Mouse (Mus musculus) adrenal gland, postnatal 25 days (tissue): ENCODE data around the gene 5730455P16Rik. TPM values are rescaled to one million over a fixed set of nuclear protein-coding genes. Genes with fewer than 3 reads are reported as not detected.
"Not testable (repeated sequence)": the region's sequence is repeated elsewhere in the genome, so short reads cannot be mapped to it uniquely, and the experiment has no call there.

Experiments
- DNase-seq: peaks from one replicate; pipeline ENCODE4 v3.0.0; 2021; ENCODE audit warnings: mixed read lengths
- long read RNA-seq: library from polyadenylated mRNA; stranded (forward); transcript quantifications from one replicate; pipeline ENCODE4 v2.0.0, GENCODE M21; 2021
- total RNA-seq: library from RNA; stranded (reverse); gene quantifications from 2 replicates; pipeline ENCODE4 v1.2.3, GENCODE M21; 2021

5730455P16Rik gene
- total RNA-seq, result 21.0 and 23.3 TPM in 2 replicates
- long read RNA-seq, full-length matches to known transcripts, result 23 of 36 reads
- long read RNA-seq, partial matches to known transcripts, result 1 of 36 reads
- long read RNA-seq, other reads (novel, unspliced or antisense), result 12 of 36 reads

DNA sequence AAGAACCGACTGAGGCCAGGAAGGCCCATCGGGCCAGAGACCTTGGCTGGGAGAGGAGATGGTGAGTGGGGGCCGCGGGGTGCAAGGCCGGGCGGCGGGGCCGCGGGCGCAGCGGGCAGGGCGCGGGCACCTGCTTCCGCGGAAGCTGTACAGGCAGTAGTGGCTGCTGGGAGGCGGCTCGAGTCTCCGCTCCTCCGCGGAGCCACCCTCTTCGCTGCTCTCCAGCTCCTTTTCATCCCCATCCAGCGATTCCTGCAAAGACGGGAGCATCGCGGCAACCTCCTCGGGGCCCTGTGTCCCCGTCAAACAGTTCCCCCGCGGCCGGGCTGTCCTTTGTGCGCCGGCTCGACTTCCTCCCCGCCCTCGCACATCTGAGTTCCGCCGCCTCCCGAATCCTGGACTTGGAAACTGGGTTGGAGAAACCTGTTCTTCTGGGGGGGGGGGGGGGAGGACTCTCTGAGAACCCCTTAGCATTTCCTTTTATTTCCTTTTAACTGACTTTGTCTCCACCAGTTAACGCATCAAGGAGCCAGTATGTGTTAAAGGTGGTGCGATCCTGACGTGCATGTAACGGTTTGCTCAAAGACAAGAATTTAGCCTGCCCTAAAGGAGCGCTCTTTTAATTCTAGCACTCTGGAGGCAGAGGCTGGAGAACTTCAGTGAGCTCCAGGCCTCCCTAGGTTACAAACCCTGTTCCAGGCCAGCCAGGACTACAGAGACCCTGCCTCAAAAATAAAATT lies at the start of gene 5730455P16Rik:
5730455P16Rik (minus strand) TSS at position 323 of the 740 bp plus-strand sequence.
- peak; percentile 86 for DNase-seq

DNA sequence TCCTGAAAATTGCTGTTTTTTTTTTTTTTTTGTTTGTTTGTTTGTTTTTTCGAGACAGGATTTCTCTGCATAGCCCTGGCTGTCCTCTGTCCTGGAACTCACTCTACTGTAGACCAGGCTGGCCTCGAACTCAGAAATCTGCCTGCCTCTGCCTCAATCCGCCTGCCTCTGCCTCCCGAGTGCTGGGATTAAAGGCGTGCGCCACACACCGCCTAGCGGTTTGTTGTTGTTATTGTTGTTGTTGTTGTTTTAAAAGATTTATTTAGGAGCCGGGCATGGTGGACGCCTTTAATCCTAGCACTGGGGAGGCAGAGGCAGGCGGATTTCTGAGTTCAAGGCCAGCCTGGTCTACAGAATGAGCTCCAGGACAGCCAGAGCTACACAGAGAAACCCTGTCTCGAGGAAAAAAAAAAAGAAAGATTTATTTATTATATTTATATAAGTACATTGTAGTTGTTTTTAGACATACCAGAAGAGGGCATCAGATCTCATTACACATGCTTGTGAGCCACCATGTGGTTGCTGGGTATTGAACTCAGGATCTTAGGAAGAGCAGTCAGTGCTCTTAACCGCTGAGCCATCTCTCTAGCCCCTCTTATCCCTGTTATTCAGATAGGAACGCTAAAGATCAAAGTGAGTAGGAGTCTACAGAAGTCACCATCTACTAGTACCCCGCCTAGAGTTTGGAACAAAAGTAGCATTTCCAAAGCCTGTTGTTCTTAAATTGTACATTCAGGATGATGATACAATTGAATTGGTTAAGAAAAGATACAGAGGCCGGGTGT lies 48.4 kb upstream of the 5730455P16Rik start:
- DNase-seq, result not testable (repeated sequence)

DNA sequence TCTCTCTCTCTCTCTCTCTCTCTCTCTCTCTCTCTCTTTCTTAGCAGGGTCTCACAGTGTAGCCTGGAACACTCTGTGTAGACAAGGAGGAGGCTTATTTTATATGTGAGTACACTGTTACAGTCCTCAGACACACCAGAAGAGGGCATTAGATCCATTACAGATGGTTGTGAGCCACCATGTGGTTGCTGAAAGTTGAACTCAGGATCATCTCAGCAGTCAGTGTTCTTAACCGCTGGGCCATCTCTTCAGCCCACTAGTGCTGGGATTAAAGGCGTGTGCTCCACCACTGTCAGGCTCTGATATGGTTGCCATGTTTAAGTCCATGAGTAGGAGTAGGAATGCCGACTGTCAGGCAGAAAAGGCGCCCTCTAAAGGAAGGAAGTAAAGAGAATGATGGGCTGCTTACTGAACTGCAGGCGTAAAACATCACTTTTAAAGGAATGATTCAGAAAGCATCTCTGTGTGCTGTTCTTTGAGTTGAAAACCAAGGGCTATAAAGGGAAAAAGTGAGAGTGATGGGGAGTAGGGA lies 47.5 kb upstream of the 5730455P16Rik start:
- DNase-seq, result no peak

DNA sequence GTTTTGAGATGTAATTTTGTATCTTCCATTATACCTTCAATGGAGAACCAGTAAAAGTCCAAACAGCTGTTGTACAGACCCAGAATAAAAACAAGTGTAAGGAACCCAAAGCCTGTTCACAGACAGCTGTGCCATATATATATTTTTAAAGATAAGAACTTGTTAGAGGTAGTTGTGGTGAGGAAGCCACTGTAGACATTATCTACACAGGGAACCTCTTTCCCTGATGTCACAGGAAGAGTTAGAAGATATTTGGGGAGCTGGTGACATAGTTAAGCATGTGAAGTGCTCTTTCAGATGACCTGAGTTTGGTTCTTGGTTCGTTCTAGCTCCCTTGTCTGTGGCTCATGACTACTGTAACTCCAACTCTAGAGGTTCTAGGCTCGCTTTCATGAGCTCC lies 46.9 kb upstream of the 5730455P16Rik start:
- no peak for DNase-seq

DNA sequence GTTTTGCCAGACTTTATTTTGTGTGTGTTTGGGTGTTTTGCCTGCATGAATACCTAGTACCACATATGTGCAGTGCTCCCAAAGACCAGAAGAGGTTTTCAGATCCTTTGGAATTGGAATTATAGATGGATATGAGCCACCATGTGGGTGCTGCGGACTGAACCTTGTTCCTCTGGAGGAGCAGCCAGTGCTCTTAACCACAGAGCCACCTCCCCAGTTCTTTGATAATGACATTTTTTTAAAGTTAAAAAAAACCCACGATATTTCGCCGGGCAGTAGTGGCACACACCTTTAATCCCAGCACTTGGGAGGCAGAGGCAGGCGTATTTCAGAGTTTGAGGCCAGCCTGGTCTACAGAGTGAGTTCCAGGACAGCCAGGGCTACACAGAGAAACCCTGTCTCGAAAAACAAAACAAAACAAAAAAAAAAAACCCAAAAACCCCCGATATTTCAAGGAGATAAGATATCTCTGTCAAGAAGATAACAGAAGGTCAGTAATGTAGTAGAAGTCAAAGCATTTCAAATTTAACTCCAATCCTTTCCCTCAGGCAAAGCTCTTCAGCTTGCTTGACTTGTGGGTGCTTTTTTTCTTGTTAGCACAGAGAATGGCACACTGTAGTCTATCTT lies 43.7 kb upstream of the 5730455P16Rik start:
- DNase-seq, result no peak

DNA sequence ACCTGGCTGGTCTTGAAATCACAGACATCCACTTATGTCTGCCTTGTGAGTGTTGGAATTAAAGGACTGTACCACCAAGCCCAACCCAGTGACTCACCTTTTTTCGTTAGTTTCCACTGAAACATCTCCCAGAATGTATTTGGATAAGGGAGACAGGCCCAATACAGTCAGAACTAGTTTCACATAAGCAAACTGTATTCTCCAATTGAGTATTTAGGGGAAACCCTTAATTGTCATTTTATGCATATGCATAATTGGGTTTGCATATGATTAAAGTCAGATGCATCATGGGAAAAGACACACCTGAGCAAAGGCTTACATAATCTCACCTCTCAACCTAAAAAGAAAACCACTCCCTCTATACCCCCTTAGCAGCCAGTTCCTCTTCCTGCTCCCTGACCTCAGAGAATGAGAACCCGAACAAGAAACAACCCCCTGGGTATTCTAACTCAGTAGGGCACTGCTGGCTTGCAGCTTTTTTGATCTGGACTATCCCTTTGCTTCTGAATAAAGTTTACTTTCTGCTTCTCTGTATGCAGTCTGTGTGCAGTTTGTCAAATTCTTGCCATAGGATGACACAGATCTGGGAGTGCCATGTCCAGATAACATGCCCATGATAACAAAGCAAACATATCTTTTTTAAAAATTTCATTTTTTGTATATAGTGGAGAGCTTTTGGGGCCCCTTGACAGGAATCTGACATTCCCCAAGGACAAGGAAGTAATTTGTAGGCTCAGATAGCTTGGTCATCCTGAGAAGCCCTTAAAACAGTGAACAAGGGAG lies 42.6 kb upstream of the 5730455P16Rik start:
- no peak for DNase-seq

DNA sequence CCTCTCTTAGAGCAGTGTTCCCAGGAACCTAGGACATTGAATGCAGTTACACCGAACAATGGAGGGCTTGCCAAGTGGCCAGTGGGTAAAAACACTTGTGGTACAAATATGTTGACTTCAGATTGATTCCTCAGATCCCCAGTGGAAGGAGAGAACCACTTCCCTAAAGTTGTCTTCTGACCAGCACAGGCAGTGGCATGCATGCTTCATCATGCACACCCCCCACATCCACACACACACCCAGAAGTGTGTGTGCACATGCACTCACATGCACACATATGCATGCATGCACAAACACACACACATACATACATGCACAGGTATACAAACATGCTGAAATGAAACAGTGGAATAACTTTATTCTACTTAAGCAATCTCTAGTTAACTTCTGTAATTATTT lies 41.9 kb upstream of the 5730455P16Rik start:
- no peak for DNase-seq

DNA sequence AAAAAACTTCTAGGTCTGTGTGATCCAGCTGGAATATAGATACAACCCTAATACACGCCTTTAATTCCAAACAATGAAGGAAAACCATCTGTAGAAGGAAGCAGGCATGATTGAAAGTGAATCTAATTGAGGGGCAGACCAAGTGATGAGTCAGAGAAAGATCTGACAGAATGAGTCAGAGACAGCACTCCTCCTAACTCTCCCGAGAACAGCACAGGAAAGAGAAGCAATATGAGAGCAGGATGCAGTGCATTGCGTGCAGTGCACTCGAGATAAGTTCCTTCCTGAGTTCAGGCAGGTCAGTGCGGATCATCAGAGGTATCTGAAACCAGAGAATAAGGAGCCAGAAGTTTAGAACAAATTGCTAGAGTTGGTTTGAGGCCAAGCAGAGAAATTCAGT lies 39.3 kb upstream of the 5730455P16Rik start:
- no peak for DNase-seq

DNA sequence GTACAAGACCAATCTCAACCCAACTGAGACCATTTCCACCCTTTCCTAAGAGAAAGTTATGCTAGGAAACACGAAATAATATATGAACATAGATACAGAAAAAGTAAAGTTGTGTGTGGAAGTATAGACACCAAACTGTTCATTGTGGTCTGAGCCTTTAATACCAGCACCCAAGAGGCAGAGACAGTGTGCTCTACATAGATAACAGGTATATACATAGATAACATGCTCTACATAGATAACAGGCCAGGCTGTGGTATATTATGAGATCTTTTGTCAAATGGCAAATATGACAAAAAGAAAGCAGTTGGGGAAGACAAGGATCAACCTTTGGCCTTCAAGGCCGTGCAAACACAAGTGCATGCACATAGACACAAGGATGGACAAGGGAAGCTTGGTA lies 32.5 kb upstream of the 5730455P16Rik start:
- DNase-seq, result no peak

DNA sequence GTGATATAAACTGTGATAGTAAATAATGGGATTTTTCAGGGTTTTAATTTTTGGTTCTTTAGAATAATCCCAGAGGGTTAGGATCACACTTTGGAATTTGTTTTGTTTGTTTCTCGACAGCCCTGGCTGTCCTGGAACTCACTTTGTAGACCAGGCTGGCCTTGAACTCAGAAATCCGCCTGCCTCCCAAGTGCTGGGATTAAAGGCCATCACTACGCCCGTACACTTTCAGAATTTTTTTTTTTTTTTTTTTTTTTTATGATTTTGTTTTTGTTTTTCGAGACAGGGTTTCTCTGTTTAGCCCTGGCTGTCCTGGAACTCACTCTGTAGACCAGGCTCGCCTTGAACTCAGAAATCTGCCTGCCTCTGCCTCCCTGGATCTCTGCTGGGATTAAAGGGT lies 30.0 kb upstream of the 5730455P16Rik start:
- DNase-seq, result not testable (repeated sequence)

DNA sequence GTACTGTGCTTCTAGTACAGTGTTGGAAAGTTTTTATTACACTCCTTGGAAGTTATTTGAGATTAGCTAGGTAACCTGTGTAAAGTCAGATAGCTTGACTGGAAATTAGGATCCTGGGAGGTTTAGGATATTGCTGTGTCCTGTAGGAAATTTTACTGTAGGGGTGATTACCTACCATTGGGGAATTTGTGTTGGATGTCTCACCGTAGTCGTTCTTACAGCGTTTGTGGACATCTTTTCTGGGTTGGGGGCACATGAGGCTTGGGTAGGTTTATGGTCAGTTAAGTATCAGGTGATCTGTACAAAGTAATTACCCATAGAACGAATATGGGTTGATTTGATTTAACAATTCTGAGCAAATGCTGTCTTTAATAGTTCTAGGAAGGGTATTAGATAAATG lies 18.8 kb upstream of the 5730455P16Rik start:
- DNase-seq, result no peak

DNA sequence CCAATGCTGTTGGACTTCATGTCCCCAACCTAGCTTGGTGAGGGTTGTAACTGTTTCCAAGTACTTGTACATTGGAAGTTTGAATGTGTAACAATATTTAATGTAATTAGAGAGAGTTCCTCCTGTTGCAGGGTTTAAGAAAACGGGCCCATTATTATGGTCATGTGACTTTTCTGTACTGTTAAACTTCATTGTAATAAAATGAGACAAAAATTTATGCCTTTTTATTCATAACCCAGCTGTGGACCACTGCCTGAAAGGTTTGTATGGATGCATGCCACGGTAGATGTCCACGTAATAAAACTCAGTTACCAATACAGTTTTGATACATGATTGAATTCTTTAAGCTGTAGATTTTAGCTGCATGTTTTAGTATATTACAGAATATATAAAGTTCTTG lies 18.1 kb upstream of the 5730455P16Rik start:
- DNase-seq, result no peak

DNA sequence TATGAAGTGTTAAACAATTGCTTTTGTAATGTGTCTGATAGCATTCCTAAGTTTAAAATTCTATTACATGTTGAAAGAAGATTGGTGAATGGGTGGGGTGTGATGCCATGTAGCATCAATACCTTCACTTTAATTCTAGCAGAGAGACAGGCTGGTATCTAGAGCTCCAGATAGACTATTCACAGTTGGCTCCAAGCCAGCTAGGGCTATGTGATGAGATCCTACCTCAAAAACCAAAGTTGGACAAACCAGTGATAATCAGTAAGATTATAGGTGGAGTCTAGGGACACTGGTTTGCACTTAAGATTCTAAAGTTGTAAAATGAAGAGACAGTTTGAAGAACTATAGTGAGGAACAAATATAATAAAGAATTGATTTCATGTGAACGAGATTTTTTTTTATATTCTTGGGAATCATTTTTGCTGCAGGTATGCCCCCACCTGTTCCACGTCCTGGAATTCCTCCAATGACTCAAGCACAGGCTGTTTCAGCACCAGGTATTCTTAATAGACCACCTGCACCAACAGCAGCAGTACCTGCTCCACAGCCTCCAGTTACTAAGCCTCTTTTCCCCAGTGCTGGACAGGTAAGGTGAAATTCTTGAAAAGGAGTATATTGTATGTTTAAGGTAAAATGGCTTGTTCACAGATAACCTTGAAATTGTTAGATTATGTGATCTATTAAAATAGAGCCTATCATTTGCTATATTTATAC lies 13.7 kb upstream of the 5730455P16Rik start:
- no peak for DNase-seq

DNA sequence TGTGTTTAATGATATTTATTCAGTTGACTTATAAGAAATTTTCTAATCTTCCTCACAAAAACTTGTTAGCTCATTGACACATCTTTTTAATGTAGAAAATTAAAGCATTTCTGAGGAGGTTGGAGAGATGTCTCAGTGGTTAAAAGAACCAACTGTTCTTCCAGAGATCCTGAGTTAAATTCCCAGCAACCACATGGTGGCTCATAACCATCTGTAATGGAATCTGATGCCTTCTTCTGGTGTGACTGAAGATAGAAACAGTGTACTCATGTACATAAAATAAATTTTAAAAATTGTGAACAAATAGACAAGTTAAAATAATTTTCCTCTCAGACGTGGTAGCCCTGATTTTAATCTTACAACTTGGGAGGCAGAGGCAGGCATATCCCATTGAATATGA lies 12.1 kb upstream of the 5730455P16Rik start:
- DNase-seq, result no peak

DNA sequence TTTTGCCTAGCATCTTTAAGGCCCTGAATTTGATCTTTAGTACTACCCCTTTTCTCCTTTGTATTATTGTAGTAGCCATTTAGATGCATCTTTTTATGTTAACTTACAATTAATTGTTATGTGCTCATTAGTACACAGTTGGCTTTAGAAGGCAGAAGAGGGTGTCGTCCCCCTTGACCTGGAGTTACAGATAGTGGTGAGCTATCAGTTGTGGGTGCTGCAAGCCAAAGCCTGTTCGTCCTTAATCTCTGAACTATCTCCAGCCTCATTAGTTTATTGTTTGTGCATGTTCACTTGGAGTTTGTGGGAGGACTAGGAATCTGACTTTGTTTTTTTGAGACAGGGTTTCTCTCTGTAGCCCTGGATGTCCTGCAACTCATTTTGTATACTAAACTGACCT lies 9.0 kb upstream of the 5730455P16Rik start:
- no peak for DNase-seq

DNA sequence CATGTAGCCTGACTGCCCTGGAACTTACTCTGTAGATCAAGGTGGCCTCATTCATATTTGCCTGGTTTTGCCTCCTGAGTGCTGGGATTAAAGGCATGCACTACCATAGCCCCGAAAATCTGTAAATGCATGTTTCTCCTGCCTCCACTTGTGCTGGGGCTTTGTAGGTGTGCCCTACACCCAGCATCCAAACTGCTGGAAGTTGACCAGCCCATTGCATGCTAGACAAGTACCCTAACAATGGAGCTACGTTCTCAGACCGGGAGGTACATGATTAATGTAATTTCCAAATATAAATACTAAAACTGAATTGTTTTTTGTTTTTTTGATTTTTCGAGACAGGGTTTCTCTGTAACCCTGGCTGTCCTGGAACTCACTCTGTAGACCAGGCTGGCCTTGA lies 7.2 kb upstream of the 5730455P16Rik start:
- DNase-seq, result no peak

DNA sequence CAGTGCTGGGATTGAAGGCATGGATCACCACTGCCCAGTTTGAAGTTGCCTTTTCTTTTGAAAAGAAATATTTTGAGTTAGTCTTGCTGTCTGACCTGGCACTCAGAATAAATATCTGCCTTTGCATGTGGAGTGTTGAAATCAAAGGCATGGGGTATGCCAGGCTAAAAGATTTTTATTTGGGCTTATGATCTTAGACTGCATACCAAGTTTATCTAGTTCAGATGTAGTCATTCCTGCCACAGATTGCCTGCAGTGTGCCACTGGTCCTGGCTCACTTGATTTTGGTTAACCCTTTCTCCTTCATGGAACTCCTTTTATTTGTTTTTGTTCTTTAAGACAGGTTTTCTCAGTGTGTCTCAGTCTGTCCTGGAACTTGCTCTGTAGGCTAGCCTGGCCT lies 6.6 kb upstream of the 5730455P16Rik start:
- DNase-seq, result no peak

DNA sequence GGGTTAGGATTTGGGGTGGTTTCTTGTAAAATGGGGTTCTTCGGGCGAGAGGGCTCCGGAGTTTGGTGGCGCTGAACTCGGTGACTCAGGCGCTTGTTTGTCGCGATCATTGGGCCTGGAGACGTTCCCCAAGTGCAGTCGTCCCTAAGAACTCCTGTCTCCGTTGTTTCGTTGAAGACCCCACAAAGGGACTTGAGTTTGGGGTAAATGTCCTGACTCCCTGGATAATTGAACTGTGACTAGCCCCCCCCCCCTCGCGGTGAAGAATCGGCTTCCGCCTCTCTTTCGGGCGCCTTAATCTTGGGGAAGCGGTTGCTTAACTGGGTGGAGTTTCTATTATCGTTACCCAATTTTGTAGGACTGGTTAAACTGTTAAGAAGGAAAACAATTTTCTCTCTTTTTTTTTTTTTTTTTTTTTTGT lies 5.8 kb upstream of the 5730455P16Rik start:
- DNase-seq, result no peak

DNA sequence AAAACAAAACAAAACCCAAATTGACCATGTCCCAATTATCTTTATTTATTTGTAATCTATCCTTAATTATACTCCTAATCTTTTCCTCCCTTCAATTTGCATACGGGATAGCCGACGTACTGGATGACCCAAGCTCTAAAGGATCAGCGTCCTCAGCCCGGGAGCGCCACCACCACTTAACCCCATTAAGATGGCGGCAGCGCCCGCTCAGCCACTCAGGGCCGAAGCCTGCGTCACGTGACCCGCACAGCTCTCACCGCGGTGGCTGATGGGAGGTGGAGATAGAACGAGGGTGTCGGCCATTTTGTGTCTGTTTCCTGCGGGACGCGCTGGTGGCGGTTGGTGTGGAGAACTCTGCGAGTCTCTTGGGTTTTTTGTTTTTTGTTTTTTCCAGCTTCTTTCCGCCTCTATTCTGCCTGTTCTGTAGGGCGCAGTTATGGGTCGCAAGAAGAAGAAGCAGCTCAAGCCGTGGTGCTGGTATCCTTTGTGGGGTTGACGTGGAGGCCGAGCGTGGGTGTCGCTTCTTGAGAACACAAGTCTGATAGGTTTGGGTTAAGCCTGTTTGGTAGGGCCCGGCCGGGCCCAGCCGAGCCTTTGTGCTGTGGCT lies 5.3 kb upstream of the 5730455P16Rik start, which contains the start of gene Zfp207:
Zfp207 (plus strand) TSS at position 261 of the 607 bp plus-strand sequence.
- DNase-seq, result peak; percentile 98

DNA sequence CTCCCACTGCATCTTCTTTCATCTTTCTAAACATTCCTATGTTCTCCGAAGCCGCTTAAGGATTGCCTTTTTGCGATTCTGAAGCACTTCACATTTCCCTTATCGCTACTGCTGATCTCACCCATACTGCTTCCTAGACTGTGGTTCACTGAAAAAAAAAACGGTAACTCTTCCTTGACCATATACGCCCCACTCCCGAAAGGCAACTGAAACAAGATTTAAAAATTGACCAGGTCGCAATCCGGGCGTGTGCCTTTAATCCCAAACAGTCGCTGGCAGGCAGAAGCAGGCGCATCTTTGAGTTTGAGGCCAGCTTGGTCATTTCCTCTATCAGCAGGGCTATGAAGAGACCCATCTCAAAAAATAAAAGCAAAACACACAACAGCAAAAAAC lies 4.8 kb upstream of the 5730455P16Rik start:
- peak; percentile 11 for DNase-seq

DNA sequence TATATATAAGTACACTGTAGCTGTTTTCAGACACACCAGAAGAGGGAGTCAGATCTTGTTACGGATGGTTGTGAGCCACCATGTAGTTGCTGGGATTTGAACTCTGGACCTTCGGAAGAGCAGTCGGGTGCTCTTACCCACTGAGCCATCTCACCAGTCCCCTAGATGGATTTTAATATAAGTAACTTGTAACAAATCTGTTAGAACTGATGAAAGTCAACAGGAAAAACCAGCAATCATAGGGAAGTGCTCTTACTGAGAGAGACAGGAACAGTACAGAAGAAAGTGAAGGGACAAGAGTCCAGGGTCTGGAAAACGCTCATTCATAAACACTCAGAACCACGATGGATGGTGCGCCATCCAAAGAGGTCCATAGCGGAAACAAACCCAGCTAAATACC lies 1.4 kb upstream of the 5730455P16Rik start:
- DNase-seq, result not testable (repeated sequence)
